Mouse (Mus musculus): ENCODE measurements around the gene B3galt6. TPM values are rescaled to one million over a fixed set of nuclear protein-coding genes. Genes with fewer than 3 reads are reported as not detected.

Gene B3galt6
- total RNA-seq (2021) = 5.8 and 6.5 TPM in 2 replicates
- long read RNA-seq, experiment 1, transcript B3galt6-201 (1 exons, 3,184 nt) = major isoform, 53 of 53 reads
- long read RNA-seq, experiment 1, partial matches to known transcripts = 0 of 53 reads
- long read RNA-seq, experiment 1, other reads (novel, unspliced or antisense) = 0 of 53 reads
- long read RNA-seq, experiment 2, transcript B3galt6-201 (1 exons, 3,184 nt) = major isoform, 49 of 49 reads
- long read RNA-seq, experiment 2, partial matches to known transcripts = 0 of 49 reads
- long read RNA-seq, experiment 2, other reads (novel, unspliced or antisense) = 0 of 49 reads

DNA sequence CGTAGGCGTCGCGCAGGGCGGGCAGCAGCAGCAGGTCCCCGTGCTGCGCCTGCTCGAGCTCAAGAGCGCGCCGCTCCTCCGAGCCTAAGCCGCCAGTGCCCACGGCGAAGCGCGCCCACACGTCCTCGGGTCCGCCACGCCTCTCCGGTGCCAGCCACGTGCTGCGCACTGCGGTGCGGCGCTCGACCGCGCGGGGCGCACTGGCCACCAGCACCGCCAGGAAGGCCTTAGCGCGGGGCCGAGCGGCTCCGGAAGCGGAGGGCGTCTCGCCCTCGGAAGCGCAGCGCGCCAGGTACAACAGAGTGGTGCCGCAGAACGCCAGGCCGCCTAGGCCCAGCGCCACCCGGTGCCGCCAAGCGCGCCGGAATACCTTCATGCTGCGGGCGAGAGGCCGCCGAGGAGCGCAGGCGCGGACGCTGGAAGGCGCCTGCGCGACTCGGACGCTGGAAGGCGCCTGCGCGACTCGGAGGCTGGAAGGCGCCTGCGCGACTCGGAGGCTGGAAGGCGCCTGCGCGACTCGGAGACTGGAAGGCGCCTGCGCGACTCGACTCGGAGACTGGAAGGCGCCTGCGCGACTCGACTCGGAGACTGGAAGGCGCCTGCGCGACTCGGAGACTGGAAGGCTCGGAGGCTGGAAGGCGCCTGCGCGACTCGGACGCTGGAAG is at the start of gene B3galt6, which contains the start of gene Sdf4:
B3galt6 (minus strand) TSS at position 409 of the 665 bp plus-strand sequence.
Sdf4 (plus strand) TSS at position 632 of the 665 bp plus-strand sequence.
- peak; percentile 91 for DNase-seq

DNA sequence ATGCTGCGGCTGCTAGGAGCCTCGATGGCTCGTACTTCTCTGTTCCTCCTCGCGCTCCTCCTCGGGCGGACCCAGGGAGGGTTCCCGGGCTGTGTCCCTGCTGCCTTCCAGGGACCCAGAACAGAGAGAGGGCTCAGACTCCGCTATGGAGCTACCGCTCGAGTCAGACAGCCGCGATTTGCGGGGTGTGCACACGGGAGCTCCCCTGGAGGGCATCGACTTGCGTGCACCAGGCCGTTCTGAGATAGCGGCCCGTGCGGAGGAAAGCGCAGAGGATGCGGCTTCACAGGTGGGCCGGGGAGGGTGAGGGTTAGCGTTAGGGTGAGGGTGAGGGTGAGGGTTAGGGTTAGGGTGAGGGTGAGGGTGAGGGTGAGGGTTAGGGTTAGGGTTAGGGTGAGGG is 42.5 kb upstream of the B3galt6 start:
- DNase-seq = no peak

DNA sequence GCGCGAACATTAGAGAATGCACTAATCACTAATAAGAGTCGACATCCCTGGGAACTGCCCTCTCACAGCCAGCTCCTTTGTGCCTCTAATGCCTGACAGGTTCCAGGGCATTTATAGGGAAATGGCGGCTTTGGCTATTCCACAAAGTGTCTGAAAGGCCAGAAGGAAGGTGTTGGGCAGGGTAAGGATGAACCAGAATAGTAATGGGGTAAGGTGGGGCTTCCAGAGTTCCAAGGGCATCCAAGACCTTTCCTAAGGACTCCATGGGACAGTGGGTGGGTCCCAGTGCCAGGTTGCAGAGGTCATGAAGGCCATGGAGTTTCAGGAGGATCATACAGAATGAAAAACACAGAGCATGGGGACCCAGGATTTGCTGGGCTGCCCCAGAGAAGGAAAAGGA is 41.9 kb upstream of the B3galt6 start:
- no peak for DNase-seq

DNA sequence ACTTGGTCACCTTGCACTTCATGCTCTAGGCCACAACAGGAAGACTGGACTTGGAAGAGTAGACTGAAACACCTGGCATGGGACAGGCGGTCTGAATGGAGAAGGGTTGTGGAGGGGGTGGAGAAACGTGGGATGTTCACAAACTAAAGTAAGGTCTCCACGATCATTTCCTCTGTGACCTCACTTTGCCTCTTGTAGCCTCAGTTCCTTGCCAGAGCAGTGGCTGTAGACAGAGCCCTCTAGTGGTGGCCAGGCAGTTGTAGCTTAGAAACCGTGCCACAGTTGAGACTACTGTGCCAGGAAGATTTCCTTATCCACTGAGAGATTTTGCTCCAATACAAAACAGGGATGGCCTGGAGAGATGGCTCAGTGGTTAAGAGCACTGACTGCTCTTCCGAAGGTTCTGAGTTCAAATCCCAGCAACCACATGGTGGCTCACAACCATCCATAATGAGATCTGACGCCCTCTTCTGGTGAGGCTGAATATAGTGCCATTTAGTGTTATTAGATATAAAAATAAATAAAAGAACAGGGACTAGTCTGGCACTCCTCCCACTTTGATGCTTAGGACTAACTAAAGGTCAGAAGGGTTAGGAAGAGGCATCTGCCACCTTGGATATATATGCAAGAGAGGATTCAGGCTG is 41.1 kb upstream of the B3galt6 start:
- DNase-seq = peak; percentile 75

DNA sequence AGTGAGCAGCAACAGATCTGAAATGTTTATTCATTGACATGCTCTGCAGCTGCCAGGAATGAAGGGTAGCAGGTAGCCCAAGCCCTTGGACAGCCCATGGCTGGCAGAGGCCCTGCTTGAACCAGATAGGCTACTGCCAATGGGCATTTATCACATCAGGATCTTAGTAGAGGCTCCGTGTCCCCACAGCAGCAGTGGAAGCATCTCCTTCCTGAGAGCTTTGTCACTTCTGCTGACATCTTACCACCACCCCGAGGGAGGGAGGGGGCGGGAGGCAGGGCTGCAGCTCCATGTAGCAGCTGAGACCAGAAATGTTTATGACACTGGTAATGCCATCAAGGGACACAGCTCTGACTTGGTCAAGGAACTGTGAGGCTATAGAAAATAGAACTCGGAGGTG is 40.4 kb upstream of the B3galt6 start:
- DNase-seq = no peak

DNA sequence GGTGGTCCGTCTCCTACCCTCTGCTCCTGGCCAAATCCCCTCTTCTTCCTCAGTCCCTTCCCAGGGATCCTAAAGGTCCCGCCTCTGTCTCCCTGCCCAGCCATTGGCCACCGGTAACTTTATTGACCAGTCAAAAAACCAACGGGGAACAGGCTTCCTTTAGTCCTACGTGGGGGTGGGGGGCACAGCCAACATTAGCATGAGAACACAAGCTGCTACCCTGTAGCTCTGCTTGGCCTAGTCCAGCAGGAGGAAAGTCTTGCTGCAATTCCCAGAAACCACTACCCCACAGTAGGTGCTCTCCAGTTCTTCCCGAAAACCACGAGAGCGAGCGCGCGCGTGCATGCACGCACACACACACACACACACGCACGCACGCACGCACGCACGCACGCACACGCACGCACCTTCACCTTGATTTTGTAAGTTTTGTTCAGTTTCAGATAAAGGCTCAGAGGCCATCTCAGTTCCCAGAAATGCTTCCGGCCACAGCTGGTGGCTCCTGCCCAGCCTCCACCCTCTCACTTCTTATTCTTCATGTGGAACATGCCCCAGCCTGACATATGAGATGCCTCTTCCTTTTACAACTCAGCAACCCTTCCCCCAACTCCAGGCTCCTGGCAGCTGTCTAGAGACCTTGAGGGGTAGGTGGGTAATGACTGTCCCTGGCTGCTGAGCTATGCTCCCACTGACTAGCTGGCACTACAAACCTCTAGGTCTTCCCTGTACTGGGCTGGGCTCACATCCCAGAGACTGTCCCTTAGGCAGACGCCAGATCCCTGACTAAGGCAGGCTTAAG is 39.3 kb upstream of the B3galt6 start:
- peak; percentile 90 for DNase-seq

DNA sequence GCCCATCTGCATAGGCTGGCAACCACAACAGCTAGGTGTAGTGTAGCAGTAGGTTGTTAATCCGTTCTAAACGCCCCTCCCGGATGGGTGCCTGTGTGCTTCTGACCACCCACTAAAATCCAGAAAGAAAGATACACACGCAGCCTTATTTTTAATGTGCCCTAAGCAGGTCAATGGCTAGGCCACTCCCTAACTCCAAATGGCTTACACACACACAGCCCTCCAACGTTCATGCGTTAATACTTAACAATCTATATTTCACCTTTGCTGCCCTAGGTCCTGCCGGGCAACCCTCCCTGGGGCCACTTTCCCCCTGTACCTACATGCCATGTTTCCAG is 38.8 kb upstream of the B3galt6 start:
- DNase-seq = no peak

DNA sequence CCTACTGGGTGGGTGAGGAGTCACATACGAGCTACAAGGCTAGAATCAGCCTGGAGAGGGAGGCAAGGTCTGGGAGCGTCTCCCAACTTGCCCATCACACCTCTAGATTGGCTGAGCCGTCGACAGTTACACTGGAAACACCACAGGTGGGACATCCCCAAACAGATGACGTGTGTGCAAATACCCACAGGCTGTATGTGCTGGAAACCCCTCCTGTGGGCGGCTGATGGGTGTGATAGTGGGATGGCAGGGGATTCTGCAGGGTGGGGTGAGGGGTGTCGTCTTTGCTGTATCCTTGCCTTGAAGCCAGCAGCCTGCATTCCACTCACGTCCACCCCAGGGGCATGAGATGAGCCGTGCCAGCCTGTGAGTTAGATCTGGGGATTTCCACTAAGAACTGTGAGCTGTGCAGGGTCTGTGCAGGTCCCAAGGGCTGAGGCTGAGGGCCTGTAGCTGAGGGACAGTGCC is 38.2 kb upstream of the B3galt6 start:
- peak; percentile 38 for DNase-seq

DNA sequence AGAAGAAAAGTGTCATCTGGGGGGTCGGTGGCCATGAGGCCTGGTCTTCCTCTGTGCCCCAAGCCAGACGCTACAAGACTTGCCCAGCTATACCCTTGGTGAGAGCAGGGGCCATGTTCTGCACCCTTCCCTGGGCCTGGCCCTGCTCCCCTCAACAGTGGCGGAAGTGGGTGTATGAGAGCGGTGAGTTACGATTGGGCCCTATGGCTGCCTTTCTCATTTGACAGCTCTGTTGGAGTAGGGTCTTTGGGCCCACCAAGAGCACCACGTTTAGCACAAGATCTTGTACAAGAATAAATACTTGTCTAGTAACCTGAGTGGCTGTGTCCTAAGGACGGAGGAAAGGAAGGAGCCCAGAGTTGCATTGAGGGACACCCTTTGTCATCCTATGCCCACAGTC is 36.1 kb upstream of the B3galt6 start:
- DNase-seq = no peak

DNA sequence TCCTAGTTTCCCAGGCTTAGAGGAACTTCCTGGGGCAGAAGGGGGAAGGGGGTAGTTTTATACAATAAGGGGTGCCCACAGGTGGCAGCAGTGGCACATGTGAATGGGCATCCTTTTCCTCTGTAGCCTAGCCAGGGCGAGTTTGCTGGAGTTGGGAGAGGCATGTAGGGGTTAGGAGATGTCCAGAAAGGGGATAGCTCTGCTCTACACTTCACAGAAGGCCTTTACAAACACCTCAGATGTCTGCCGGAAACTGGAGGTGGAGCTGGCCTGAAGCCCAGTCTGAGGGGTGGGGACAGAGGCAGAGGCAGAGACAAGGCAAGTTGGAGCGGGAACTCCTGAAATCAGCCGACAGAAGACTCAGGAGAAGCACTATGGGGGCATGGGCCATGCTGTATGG is 33.6 kb upstream of the B3galt6 start, which contains the start of gene Tnfrsf18:
Tnfrsf18 (plus strand) TSS at position 152 of the 400 bp plus-strand sequence.
- peak; percentile 54 for DNase-seq

DNA sequence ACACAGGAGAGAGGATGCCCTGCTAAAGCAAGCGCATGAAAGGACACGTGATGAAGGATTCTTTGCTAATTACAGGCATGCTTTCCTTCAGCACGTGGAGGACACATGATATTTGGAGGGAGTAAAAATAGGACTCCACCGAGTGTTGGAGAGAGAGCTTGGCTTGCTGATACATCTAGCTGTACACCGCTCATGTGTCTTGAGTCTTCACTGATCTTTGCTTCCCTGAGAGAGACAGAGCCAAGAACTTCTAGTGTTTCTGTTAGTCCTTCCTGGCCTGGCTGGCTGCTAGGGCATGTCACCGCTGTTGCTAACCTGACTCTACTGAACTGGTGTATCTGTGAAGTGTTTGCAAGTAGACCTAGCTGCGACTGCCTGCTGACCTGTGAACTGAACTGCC is 31.7 kb upstream of the B3galt6 start:
- DNase-seq = no peak

DNA sequence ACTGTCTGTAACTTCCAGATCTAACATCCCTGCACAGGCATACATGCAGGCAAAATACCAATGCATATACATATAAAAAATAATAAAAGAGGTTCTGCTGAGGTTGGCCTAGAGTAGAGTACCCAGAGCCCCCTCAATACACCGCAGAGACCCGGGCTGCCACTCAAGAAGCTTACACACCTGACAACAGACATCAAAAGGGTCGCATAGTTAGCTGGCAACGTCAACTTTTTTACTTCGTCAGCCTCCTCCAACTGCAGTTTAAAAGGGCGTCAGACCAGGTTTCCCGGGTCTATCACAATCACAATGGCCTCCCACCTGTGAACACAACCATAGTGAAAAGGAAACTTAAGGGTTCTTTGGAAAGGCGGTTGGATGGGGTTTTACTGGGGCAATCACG is 31.1 kb upstream of the B3galt6 start:
- DNase-seq = no peak

DNA sequence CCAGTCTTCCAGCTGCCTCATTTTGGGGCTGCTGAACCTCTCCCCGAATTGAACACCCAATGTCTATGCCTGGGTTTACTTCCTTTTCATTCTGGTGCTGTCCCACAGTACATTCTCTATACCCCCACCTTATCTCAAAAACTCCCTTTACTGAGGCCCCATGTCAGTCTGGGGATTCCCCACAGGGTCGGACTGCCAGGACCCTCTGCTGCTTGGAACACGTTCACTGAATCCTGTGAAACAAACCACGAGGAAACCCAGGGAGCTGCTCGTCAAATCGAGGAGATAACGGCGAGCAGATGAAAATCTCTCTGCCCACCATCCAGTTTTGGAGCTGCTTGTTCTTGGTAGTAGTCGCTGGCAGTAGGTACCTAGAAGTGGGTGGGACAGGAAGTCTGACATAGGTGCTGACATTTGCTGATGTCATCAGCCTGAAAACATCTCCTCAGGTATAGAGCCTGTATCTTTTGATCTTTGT is 29.5 kb upstream of the B3galt6 start:
- DNase-seq = no peak

DNA sequence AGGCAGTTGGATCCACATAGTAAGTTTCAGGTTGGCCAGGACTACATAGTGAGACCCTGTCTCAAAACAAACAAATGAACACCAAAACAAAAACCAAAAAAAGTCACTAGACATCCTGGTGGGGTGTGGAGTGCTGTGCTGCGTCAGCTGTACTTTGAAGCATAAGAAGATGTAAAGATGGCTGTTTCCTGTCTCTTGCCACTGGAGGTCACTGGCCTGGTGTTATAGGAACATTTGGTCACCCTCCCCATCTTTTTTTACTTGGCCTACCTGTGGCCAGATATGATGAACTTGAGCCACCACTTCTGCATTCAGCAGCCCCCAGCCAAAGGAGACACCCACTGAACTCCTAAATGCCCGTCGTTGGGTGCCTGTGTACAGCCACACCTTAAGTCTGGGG is 28.9 kb upstream of the B3galt6 start:
- no peak for DNase-seq

DNA sequence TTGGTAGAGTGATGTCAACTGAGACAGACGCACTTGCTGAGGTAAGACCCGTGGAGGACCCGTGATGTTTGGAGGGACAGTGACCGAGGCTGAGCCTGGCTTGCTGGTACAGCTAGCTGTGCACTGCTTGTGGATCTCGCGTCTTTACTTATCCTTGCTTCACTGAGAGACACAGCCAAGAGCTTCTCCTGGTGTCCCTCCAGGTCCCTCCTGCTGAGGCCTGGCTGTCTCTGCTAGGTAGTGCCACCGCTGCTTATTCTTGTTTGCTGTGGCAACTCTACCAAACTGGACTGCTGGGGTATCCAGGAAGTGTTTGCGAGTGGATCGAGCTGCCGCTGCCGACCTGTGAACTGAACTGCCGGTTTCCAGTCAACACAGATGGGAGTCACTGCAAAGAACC is 27.3 kb upstream of the B3galt6 start:
- no peak for DNase-seq

DNA sequence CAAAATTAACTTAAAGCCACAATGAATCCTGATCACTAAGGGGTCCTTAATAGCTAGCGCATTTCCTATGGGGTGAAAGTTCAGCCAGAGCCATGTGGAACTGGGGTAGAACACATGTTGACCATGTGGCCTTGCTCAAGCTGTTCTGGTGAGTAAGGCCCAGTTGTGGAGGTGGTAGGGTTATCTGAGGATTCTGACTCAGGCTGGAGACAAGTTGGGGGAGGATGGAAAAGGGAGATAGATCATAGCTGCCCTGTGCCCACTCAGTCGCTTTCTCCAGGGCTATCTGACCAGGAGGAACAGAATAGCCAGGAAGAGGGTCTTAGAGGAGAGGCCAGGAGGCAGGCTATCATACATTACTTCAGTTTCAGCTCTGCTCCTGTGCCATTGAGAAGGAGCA is 22.0 kb upstream of the B3galt6 start:
- DNase-seq = peak; percentile 51

DNA sequence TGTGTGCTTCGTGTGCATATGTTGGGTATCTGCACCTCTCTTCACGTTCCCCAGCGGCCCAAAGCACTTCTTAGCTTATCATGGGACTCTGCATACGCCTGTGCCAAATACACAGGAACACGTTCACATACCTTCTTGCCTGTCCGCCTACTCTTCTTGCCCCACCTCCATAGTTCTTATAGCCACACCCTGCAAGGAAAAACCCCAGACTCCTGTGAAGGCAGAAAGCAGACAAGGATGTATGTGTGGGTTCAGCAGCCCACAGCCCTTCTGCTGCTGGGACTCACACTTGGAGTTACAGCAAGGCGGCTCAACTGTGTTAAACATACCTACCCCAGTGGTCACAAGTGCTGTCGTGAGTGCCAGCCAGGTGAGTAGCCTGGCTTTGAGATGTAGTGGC is 21.2 kb upstream of the B3galt6 start, which contains the start of gene Tnfrsf4:
Tnfrsf4 (plus strand) TSS at position 207 of the 400 bp plus-strand sequence.
- no peak for DNase-seq

DNA sequence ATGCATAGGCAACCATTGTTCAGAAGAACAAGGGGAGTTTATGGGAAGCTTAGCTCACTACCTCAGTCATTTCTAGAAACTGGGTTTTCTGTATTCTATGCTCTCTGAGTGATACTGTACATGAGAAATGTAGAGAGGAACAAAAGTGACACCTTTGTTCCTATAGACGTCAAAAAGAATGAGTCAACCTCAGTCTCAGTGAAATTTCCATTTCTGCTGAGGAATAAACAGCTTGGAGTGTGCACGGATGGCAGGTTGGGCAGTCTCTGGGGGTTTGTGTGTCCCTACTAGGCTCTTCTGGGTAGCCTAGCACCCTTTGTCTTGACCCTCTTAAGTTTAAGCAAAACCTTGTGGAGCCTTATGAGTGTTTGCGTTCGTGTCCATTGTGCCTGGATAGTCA is 15.9 kb upstream of the B3galt6 start:
- DNase-seq = no peak

DNA sequence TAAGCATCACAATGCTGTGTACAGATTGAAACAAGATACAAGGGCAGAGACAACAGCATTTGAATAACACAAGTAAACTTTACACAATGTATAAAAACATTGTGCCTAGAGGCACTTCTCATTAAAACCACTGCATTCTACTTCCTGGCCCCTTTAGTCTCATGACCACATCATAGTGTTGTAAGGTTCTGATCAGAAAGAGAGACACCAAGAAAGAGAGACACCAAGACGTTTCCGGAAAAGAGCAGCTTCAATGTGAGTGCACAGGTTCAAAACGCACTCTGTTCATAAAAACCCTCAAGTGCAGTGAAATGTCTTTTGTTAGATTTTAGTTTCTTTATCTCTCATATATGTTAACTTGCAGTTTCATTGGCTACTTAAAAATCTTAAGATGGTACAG is 11.7 kb upstream of the B3galt6 start:
- no peak for DNase-seq

DNA sequence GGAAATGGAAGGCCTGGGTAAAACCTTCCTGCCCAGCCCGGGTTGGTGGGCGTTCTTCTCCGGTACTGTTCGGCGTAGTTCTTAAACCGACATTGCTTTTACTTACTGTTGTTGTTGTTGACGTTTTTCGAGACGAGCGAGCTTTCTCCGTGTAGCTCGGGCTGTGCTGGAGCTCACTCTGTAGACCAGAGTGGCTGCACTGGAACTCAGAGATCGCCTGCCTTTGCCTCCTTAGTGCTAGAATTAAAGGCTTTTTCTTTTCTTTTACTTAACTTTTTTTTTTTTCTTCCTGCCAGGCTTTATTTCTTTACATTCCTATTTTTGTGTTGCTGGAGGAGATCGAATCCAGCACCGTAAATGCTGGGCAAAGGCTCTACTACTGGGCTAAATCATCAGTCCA is 1.2 kb upstream of the B3galt6 start:
- no peak for DNase-seq

DNA sequence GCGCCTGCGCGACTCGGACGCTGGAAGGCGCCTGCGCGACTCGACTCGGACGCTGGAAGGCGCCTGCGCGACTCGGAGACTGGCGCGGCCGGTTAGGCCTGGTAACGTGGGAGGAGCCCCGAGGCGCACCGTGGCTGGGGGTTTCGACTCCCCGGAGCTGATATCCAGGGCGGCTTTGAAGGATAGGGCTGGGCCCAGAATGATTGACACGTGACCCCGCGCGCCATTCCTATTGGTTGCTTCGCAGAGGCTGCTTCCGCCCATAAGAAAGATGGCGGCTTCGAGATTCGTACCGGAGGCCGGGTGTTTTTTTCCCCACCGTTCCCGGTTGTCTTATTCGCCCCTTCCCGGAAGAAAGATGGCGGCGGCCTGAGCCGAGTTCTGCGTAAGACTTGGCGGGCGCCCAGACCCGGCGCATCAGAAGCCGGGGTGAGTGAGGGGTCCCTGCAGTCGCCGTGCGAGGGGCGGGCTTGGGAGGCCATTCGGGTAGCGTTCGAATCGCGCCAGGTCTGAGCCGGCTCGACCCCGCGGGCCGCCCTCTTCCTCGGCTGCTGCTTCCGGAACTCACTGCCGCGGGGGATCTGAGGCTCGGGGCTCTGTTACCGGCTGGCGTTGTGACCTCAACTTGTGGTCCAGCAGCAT is 578 bp upstream of the B3galt6 start:
- peak; percentile 97 for DNase-seq

DNA sequence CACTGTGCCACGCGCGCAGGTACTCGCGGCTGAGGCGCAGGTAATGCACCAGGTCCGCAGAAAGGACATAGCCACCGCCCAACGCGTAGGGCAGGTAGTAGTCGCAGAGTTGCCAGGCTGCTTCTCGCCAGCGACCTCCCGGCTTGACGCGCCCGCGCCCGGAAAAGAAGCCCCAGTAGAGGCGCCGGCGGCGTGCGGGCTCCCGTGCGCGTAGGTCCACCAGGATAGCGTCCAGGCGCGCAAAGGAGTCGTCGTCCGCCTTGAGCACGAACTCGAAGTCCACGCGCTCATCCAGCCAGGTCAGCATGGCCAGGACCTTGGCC is 580 bp downstream of the B3galt6 start:
- DNase-seq = no peak

Data from adrenal gland, postnatal 14 days (tissue).